Mouse (Mus musculus): ENCODE measurements around the gene Tuba4a.

The Tuba4a gene

DNA sequence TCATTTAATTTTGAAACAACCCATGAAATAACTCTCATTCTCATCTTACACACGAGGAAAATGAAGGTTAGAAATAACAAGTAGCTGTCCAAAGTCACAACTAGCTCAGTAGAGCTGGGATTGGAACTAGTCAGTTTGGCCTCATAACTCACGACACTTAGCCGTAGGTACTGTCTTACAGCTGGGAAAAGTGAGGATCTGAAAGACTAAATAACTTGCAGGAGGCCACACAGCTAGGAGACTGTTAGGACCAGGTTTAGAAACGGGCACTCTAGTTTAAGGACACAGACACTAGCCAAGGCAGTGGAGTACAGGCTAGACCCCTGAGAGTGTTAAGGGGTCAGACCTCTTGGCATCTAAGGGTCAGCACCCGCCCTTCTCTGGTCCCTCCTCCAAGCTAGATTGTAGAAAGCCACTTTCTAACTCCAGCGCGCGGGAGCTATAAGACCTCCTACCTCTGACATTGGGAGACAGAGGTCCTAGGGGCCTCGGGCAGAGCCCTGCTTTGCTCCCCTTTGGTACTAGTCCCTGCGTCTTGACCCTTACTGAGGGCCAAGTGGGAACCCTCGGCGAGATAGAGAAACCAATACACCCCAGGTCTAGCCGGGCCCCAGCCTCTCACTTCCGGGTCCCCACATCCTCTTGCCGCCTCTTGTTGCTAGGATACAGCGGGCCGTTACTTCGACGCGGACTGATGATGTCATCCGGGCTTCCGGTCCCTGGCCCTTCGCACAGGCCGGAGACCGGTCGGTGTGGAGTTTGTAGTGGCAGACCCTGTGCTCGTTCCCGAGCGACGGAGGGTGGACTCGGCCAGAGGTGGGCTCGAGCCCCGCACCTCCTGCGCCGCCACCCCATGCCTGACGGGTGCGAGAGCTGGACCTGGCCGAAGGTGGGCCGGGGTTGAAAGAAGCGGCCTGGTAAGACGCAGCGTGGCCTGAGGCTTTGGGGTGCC lies 9.3 kb downstream of the Tuba4a start, which contains the start of the genes Glb1l and Stk16:
TSS of gene Glb1l (minus strand) at position 678 of the 952 bp plus-strand sequence.
TSS of gene Stk16 (plus strand) at position 703 of the 952 bp plus-strand sequence.
- DNase-seq, result peak; percentile 95

- DNase-seq, result no peak
These were observed 10.5 kb downstream of the Tuba4a start for GRCm38 (mm10) chr1:75208967-75209678.

DNA sequence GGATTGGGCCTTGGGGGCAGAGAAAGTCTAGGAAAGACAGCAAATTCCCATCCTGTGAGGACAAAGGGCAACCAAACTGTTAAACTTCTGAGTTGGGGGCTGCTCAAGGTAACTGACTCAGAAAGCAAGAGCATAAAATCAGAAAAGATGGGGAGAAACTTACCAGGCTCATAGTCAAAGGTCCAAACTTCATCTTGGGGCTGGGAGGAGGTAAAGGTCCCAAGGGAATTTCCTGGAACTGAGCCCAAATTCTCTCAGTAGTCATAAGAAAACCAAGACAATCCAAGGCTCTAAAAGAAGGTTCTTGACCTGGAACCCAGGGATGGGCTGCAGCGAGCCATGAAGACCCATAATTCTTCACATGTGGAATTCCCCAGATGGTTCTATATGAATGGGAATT lies 18.4 kb downstream of the Tuba4a start:
- no peak for DNase-seq

- peak; percentile 59 for DNase-seq
These were observed 27.2 kb downstream of the Tuba4a start for GRCm38 (mm10) chr1:75192452-75192851.

GRCm38 (mm10) chr1:75191622-75192402 lies 27.9 kb downstream of the Tuba4a start, which contains the start of the genes Ankzf1 and Atg9a:
Ankzf1 (plus strand) TSS chr1:75192151.
Atg9a (minus strand) TSS chr1:75192196.
- peak; percentile 99 for DNase-seq

- no peak for DNase-seq
These were observed 28.4 kb downstream of the Tuba4a start for GRCm38 (mm10) chr1:75191258-75191621.

DNA sequence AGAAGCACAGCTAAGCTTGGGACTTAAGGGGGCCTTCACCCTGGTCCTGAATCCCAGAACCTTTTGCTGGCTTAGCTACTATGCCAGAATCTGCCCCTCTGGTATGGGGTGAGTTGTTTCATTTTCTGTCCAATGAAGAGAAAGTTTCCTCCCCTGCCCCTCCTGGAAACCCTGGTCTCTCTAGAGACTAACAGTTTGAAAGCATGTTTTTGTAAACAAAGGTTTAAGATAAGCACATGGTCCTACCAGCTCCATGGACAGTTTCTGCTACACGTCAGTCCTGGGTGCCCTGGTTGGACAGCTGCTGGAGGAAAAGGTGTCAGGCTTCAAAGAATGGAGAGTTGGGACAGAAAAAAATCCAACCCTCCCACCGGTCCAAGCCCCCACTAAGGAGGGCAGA lies 29.1 kb downstream of the Tuba4a start:
- no peak for DNase-seq

DNA sequence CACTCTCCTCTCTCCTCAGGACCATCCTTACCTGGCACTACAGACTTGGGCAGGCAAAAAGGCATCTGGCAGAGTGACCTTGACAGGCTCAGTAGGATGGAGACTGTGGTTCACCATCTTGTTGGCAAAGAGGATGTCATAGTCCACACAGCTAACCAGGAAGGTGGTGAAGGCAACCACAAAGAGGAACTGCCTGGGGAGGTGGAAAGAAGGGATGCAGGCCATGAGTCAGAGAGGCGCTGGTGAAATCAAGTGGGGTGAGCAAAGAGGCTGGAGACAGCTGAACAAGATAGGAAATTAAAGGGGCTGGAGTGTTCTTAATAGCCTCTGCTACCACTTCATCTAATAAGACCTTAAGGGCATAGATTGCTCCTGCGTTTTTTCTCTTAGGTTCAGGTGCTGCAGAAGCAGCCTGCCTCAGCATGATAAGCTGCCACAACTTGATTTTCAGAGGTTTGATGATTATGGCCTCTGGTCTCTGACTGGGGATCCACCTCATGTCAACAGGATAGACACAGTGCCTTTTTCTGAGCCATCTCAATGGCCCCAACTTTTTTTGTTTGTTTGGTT lies 31.7 kb downstream of the Tuba4a start:
- no peak for DNase-seq

DNA sequence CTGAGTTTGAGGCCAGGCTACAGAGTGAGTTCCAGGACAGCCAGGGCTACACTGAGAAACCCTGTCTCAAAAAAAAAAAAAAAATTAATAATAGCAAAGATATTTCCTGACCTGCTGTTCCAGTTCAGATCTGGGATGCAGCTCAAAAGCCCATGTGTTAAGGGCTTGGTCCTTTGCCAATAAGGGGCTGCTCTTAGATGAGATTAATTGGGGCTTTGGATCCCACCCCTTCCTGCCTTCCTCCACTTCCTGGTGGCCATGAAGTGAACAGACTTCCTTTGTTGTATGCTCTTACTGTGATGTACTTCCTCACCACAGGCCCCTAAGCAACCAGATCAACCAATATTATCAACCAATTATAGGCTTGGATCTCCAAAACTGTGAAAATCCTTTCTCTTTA lies 32.5 kb downstream of the Tuba4a start:
- DNase-seq, result no peak

GRCm38 (mm10) chr1:75185495-75185894 lies 34.2 kb downstream of the Tuba4a start:
- peak; percentile 57 for DNase-seq

DNA sequence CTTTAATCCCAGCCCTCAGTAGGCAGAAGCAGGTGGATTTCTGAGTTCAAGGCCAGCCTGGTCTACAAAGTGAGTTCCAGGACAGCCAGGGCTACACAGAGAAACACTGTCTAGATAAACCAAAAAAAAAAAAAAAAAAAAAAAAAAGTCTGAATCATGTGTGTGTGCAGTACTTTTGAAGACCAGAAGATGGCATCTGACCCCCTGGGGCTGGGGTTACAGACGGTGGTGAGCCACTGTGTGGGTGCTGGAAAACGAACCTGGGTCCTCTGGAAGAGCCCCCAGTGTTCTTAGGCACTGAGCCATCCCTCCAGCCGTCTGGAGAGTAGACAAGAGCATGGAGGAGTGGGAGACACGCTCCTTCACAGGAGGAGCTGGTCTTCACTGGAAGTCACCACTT lies 37.5 kb downstream of the Tuba4a start:
- no peak for DNase-seq

DNA sequence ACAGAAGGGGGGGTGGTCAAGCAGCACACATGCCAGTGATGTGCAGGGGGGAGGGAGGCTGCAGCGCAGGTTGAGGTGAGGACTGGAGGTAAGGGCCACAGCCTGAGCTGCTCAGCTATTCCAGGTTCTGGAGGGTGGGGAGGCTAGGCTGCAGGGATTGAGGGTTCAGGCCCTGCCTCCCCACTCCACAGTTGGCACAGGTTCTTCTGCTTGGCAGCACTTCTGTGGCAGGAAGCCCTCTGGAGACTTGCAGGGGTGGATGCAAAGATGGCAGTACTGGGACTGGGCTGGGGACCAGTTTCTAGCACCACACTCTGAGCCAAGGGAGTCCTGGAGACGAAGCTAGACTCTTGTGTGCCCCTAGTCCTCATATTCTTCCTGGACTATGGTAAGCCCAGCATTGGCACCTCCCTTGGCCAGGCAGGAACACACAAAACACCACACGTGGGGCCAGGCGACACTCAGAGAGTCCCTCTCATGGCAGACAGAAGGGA lies 38.2 kb downstream of the Tuba4a start:
- DNase-seq, result peak; percentile 47

DNA sequence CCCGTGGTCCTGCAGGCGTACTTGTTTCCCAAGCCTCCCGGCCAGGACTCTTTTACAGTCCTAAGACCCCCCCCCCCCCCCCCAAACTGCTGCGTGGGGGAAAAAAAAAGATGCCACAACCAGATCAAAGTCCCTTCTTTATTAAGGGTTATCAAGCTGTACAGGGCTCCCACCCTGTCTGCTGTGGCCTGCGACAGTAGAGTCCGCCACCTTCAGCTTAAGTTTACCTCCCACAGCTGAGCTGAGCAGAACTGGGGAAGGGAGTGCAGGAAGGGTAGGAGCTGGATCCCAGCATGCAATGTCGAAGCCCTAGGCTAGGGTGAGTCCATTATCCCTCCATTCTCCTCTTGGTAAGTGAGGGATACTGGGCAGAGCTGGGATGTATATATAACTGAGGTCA lies 38.9 kb downstream of the Tuba4a start:
- no peak for DNase-seq

DNA sequence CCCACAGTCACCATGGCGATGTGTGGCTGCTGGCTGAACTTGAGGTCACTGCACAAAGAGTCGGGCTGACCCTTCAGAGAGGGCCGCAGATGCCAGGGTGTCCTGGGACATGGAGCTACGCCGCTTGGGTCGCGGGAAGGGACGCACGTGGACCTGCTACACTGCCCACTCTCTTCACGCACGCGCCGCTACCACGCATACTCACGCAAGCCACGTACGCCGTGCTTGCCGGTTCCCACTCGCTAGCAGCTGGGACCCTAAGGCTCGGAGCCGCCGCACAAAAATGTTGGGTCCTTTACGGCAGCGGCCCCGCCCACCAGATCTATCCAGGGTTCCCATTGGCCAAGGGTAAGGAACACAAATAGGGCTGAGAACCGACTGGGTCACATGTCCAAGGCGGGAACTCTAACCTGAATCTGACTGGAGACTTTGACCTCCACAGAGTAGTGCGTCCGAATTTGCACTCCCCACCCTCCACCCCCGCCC lies 39.5 kb downstream of the Tuba4a start, which contains the start of gene Abcb6:
TSS of gene Abcb6 (minus strand) at position 288 of the 486 bp plus-strand sequence.
- DNase-seq, result peak; percentile 90

- DNase-seq, result peak; percentile 75
These were observed 40.1 kb downstream of the Tuba4a start for GRCm38 (mm10) chr1:75179334-75180104.

DNA sequence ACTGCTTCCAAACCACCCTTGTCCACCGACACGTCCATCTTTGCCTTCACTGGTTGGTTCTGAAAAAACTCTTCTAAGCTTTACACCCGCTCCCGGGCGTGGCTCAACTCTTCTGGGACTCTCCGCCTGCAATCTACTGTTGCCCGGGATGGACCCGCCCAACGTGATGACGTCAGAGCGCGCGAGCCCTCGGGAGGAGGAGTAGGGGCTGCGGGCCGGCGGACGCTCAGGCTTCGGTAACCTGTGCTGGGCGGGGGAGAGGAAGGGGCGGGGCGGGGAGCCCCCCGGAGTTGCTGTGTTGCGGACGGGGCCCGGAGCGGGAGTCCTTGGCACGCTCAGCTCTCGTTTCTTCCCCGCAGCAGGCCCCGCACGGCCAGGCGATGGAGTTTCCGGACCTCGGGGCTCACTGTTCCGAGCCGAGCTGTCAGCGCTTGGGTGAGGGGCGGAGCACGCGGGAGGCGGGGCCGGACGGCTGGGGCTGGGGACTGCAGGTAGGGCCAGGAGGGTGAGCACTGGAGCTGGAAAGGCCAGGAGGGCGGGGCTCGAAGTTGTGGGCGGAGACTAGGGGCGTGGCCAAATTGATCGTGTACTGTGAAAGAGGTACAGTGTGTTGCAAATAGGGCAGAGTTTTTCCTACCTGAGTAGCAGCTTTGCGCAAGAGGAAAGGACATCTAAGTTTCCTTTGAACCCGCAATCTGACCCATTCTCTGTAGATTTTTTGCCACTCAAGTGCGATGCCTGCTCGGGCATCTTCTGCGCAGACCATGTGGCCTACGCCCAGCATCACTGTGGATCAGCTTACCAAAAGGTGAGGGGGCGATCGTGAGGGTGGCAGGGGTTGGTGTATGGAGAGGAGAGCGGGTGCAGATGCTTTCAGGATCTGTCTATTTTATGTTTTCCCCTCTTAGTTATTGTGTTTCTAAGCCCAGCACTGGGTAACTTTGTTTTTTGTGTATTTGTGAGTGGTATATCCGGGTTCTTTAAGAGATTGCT lies 50.9 kb downstream of the Tuba4a start, which contains the start of gene Zfand2b:
TSS of gene Zfand2b (plus strand) at position 175 of the 993 bp plus-strand sequence.
- DNase-seq, result peak; percentile 97

GRCm38 (mm10) chr1:75168093-75168471 lies 51.6 kb downstream of the Tuba4a start:
- no peak for DNase-seq
